Mouse (Mus musculus): ENCODE data around the gene Ttc27.

DNA sequence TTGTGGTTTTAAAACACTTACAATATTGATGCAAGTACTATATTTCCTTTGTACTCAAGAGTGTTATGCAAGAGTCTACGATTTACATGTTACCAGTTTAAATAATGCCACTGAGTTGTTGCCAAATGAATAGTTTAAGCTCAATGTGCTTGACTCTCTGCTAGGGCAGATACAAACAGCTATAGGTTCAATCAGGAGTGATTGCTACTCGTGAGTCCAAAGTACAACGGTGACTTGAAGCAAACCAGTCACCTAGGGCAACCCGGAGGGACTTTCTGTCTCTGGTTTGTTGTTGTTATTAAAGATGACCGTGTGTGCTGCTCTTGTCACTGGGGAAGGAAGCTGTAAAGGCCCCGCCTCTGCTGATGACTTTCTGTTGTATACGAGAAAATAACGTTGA is 39.5 kb upstream of the Ttc27 start:
- no peak for TF ChIP-seq EP300 (IDR thresholded peaks at IDR 0.05; ENCODE audit: low read depth)
- TF ChIP-seq CTCF (IDR thresholded peaks at IDR 0.05; ENCODE audit: low read depth): no peak

Data from liver, embryonic 14.5 days (tissue).